Mouse (Mus musculus): Measurements from ENCODE around the gene Bhlha15. TPM values are rescaled to one million over a fixed set of nuclear protein-coding genes. Genes with fewer than 3 reads are reported as not detected.

Gene Bhlha15
- polyA plus RNA-seq, 1 experiment from 2014 or later = 0.12 TPM

- ATAC-seq (replicated peaks; ENCODE audit: low FRiP score) (no peak), DNase-seq (ENCODE audit: low spot score) (no peak)
- H3K4me1 ChIP-seq (replicated peaks; ENCODE audit: control insufficient read depth, insufficient read depth, low read length) = peaks cover 2% of the 10 kb centered on the region; the same call in 1 of the 2 replicates
- no peaks in the 10 kb centered on the region for H3K27me3 ChIP-seq (ENCODE audit: control insufficient read depth, insufficient read depth, low read length)
- H3K4me3 ChIP-seq (ENCODE audit: low read depth, low read length) = no peak overlapping the region
- H3K9me3 ChIP-seq (ENCODE audit: control insufficient read depth, low read length) = no peaks in the 10 kb centered on the region
- no peak overlapping the region for H3K9ac ChIP-seq (ENCODE audit: low read length)
- no peak overlapping the region for H3K27ac ChIP-seq (ENCODE audit: low read depth, low read length)
- H3K4me2 ChIP-seq (ENCODE audit: low read depth, low read length, severe bottlenecking) = no peak overlapping the region
- 88% methylated on average over 7 of the region's 7 CpGs for WGBS
- H3K36me3 ChIP-seq (ENCODE audit: control insufficient read depth, insufficient read depth, low read length) = no peaks in the 10 kb centered on the region; the same call in 1 of the 2 replicates
Measured at GRCm38 (mm10) chr5:144218061-144218460, 28.0 kb downstream of the Bhlha15 start.

GRCm38 (mm10) chr5:144219306-144219705 lies 29.2 kb downstream of the Bhlha15 start:
- DNase-seq (ENCODE audit: low spot score) (no peak), ATAC-seq (replicated peaks; ENCODE audit: low FRiP score) (no peak)
- Histone ChIP-seq H3K9ac (ENCODE audit: low read length) (no peak overlapping the region), H3K9me3 (ENCODE audit: control insufficient read depth, low read length) (no peaks in the 10 kb centered on the region), H3K27me3 (ENCODE audit: control insufficient read depth, insufficient read depth, low read length) (no peaks in the 10 kb centered on the region), H3K4me1 (replicated peaks; ENCODE audit: control insufficient read depth, insufficient read depth, low read length) (peaks cover 5% of the 10 kb centered on the region; the same call in 1 of the 2 replicates), H3K4me3 (ENCODE audit: low read depth, low read length) (no peak overlapping the region), H3K27ac (ENCODE audit: low read depth, low read length) (no peak overlapping the region), H3K4me2 (ENCODE audit: low read depth, low read length, severe bottlenecking) (no peak overlapping the region), H3K36me3 (ENCODE audit: control insufficient read depth, insufficient read depth, low read length) (no peaks in the 10 kb centered on the region)
- WGBS = 69% methylated on average over 12 of the region's 12 CpGs

- Histone ChIP-seq H3K4me2 (ENCODE audit: low read depth, low read length, severe bottlenecking) (no peak overlapping the region), H3K4me3 (ENCODE audit: low read depth, low read length) (no peak overlapping the region), H3K9me3 (ENCODE audit: control insufficient read depth, low read length) (no peaks in the 10 kb centered on the region), H3K36me3 (ENCODE audit: control insufficient read depth, insufficient read depth, low read length) (no peaks in the 10 kb centered on the region), H3K9ac (ENCODE audit: low read length) (no peak overlapping the region), H3K27ac (ENCODE audit: low read depth, low read length) (no peak overlapping the region), H3K27me3 (ENCODE audit: control insufficient read depth, insufficient read depth, low read length) (no peaks in the 10 kb centered on the region), H3K4me1 (replicated peaks; ENCODE audit: control insufficient read depth, insufficient read depth, low read length) (peaks cover 5% of the 10 kb centered on the region; the same call in 1 of the 2 replicates)
- WGBS = 87% methylated on average over 5 of the region's 5 CpGs
- ATAC-seq (replicated peaks; ENCODE audit: low FRiP score) (no peak), DNase-seq (ENCODE audit: low spot score) (no peak)
Measured at GRCm38 (mm10) chr5:144219936-144220335, 29.9 kb downstream of the Bhlha15 start.

GRCm38 (mm10) chr5:144221305-144221704 lies 31.2 kb downstream of the Bhlha15 start:
- 76% methylated on average over 4 of the region's 4 CpGs for WGBS
- no peak overlapping the region for H3K9ac ChIP-seq (ENCODE audit: low read length)
- no peaks in the 10 kb centered on the region for H3K27me3 ChIP-seq (ENCODE audit: control insufficient read depth, insufficient read depth, low read length)
- H3K4me3 ChIP-seq (ENCODE audit: low read depth, low read length) = no peak overlapping the region
- no peak overlapping the region for H3K27ac ChIP-seq (ENCODE audit: low read depth, low read length)
- H3K36me3 ChIP-seq (ENCODE audit: control insufficient read depth, insufficient read depth, low read length) = no peaks in the 10 kb centered on the region
- H3K4me1 ChIP-seq (replicated peaks; ENCODE audit: control insufficient read depth, insufficient read depth, low read length) = peaks cover 5% of the 10 kb centered on the region; the same call in 1 of the 2 replicates
- no peak for ATAC-seq (replicated peaks; ENCODE audit: low FRiP score)
- DNase-seq (ENCODE audit: low spot score) = no peak
- no peak overlapping the region for H3K4me2 ChIP-seq (ENCODE audit: low read depth, low read length, severe bottlenecking)
- no peaks in the 10 kb centered on the region for H3K9me3 ChIP-seq (ENCODE audit: control insufficient read depth, low read length)

GRCm38 (mm10) chr5:144222811-144223502 lies 32.9 kb downstream of the Bhlha15 start:
- Histone ChIP-seq H3K9me3 (ENCODE audit: control insufficient read depth, low read length) (no peaks in the 10 kb centered on the region), H3K9ac (ENCODE audit: low read length) (peak overlapping the region; percentile 74), H3K4me1 (replicated peaks; ENCODE audit: control insufficient read depth, insufficient read depth, low read length) (peaks cover 5% of the 10 kb centered on the region; the same call in 1 of the 2 replicates), H3K27ac (ENCODE audit: low read depth, low read length) (no peak overlapping the region), H3K4me3 (ENCODE audit: low read depth, low read length) (peak overlapping the region; percentile 68), H3K36me3 (ENCODE audit: control insufficient read depth, insufficient read depth, low read length) (no peaks in the 10 kb centered on the region), H3K27me3 (ENCODE audit: control insufficient read depth, insufficient read depth, low read length) (no peaks in the 10 kb centered on the region), H3K4me2 (ENCODE audit: low read depth, low read length, severe bottlenecking) (peak overlapping the region; percentile 81)
- DNase-seq (ENCODE audit: low spot score) (no peak), ATAC-seq (replicated peaks; ENCODE audit: low FRiP score) (peak; percentile 72; the same call in 1 of the 2 replicates)
- WGBS = 5% methylated on average over 24 of the region's 25 CpGs

- H3K9ac ChIP-seq (ENCODE audit: low read length) = peak within 1 kb of the TSS; percentile 74
- DNase-seq (ENCODE audit: low spot score) (peak; percentile 96), ATAC-seq (replicated peaks; ENCODE audit: low FRiP score) (peak; percentile 95)
- H3K4me3 ChIP-seq (ENCODE audit: low read depth, low read length) = peak within 1 kb of the TSS; percentile 68
- no peaks in the 10 kb centered on the region for H3K27me3 ChIP-seq (ENCODE audit: control insufficient read depth, insufficient read depth, low read length)
- H3K4me2 ChIP-seq (ENCODE audit: low read depth, low read length, severe bottlenecking) = peak within 1 kb of the TSS; percentile 81
- H3K27ac ChIP-seq (ENCODE audit: low read depth, low read length) = peak within 1 kb of the TSS; percentile 50; the same call in 1 of the 2 replicates
- H3K9me3 ChIP-seq (ENCODE audit: control insufficient read depth, low read length) = no peaks in the 10 kb centered on the region
- no peaks in the 10 kb centered on the region for H3K36me3 ChIP-seq (ENCODE audit: control insufficient read depth, insufficient read depth, low read length)
- H3K4me1 ChIP-seq (replicated peaks; ENCODE audit: control insufficient read depth, insufficient read depth, low read length) = peaks cover 5% of the 10 kb centered on the region; the same call in 1 of the 2 replicates
- WGBS = under 1% methylated on average over 37 of the region's 37 CpGs
Measured at GRCm38 (mm10) chr5:144223503-144223862, 33.4 kb downstream of the Bhlha15 start, which contains the start of gene Tecpr1. Gene Tecpr1 (minus strand): TSS chr5:144223615.

- H3K27ac ChIP-seq (ENCODE audit: low read depth, low read length) = peak overlapping the region; percentile 50; the same call in 1 of the 2 replicates
- H3K27me3 ChIP-seq (ENCODE audit: control insufficient read depth, insufficient read depth, low read length) = no peaks in the 10 kb centered on the region
- no peaks in the 10 kb centered on the region for H3K36me3 ChIP-seq (ENCODE audit: control insufficient read depth, insufficient read depth, low read length)
- H3K9ac ChIP-seq (ENCODE audit: low read length) = peak overlapping the region; percentile 74
- ATAC-seq (replicated peaks; ENCODE audit: low FRiP score) (peak; percentile 47; the same call in 1 of the 2 replicates), DNase-seq (ENCODE audit: low spot score) (no peak)
- 26% methylated on average over 18 of the region's 18 CpGs for WGBS
- H3K4me3 ChIP-seq (ENCODE audit: low read depth, low read length) = peak overlapping the region; percentile 68
- H3K4me1 ChIP-seq (replicated peaks; ENCODE audit: control insufficient read depth, insufficient read depth, low read length) = peaks cover 5% of the 10 kb centered on the region; the same call in 1 of the 2 replicates
- peak overlapping the region; percentile 81 for H3K4me2 ChIP-seq (ENCODE audit: low read depth, low read length, severe bottlenecking)
- no peaks in the 10 kb centered on the region for H3K9me3 ChIP-seq (ENCODE audit: control insufficient read depth, low read length)
Measured at GRCm38 (mm10) chr5:144223899-144224816, 34.1 kb downstream of the Bhlha15 start.

GRCm38 (mm10) chr5:144226220-144226619 lies 36.1 kb downstream of the Bhlha15 start:
- peaks cover 5% of the 10 kb centered on the region; the same call in 1 of the 2 replicates for H3K4me1 ChIP-seq (replicated peaks; ENCODE audit: control insufficient read depth, insufficient read depth, low read length)
- no peak overlapping the region for H3K4me2 ChIP-seq (ENCODE audit: low read depth, low read length, severe bottlenecking)
- no peak overlapping the region for H3K9ac ChIP-seq (ENCODE audit: low read length)
- no peak overlapping the region for H3K27ac ChIP-seq (ENCODE audit: low read depth, low read length)
- no peaks in the 10 kb centered on the region for H3K27me3 ChIP-seq (ENCODE audit: control insufficient read depth, insufficient read depth, low read length)
- no peak overlapping the region for H3K4me3 ChIP-seq (ENCODE audit: low read depth, low read length)
- no peak for DNase-seq (ENCODE audit: low spot score)
- WGBS = 34% methylated on average over 11 of the region's 11 CpGs
- no peaks in the 10 kb centered on the region for H3K9me3 ChIP-seq (ENCODE audit: control insufficient read depth, low read length)
- ATAC-seq (replicated peaks; ENCODE audit: low FRiP score) = no peak
- no peaks in the 10 kb centered on the region for H3K36me3 ChIP-seq (ENCODE audit: control insufficient read depth, insufficient read depth, low read length)

Measured in forebrain, embryonic 11.5 days (tissue).